Comparison of ENCODE assay signal across 18 mouse cellular contexts in the genomic region with DNA sequence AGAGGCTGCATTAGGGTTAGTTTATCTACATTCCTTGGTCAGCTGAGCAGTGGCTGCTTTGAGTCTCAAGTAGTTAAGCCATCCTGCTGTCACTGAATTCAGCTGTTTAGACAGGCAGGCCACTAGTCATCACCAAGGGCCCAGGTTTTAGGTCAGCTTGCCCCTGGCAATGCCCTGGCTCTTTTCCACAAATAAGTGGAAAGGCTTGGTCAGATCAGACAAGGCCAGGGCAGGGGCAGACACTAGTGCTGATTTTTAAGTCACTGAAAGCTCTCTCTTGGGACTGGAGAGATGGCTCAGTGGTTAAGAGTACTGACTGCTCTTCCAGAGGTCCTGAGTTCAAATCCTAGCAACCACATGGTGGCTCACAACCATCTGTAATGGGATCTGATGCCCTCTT. TPM values are rescaled to one million over a fixed set of nuclear protein-coding genes. Genes with fewer than 3 reads are reported as not detected.
A peak's percentile ranks its signal among the peaks of the same experiment; 100 is the strongest.
DNase-seq lines count a peak whose midpoint lies in the region; ATAC-seq and TF ChIP-seq lines count a peak whose summit lies in the region.
"Had no signal": no experiment of that assay in that cellular context is flagged by ENCODE, and none has a peak within 500 bp of the region (broad histone marks: within the 10 kb centered on the region; RNA-seq: fewer than 3 reads in every experiment).

No protein-coding gene starts in this region.

- H3K27me3 ChIP-seq in liver, postnatal 0 days (ENCODE audit: insufficient read depth, low read length): no peaks in the 10 kb centered on the region
- H3K27me3 ChIP-seq in liver, embryonic 12.5 days (replicated peaks): no peaks in the 10 kb centered on the region
- H3K27me3 ChIP-seq: forebrain, embryonic 13.5 days; hindbrain, embryonic 13.5 days had no signal

- intact Hi-C loops in gastrocnemius, adult 2 months (cut with DNase I): no loop called here

- H3K36me3 ChIP-seq in liver, postnatal 0 days (replicated peaks; ENCODE audit: insufficient read depth, low read length): no peaks in the 10 kb centered on the region
- H3K36me3 ChIP-seq in liver, embryonic 12.5 days: no peaks in the 10 kb centered on the region
- H3K36me3 ChIP-seq: heart, embryonic 10.5 days; hindbrain, embryonic 13.5 days had no signal

- H3K4me1 ChIP-seq in liver, postnatal 0 days (ENCODE audit: insufficient read depth): peaks cover 13% of the 10 kb centered on the region
- H3K4me1 ChIP-seq in liver, embryonic 12.5 days: peaks cover 45% of the 10 kb centered on the region

- DNase-seq in gastrocnemius, adult 2 months: no peak
- DNase-seq in gastrocnemius, postnatal 4 days (ENCODE audit: low spot score in 2 of 2): no peak
- DNase-seq in liver, postnatal 0 days: no peak
- DNase-seq in 3T3-L1 (ENCODE audit: low read depth, low spot score): peak; percentile 39
- DNase-seq in adrenal gland, postnatal 10 days: peak; percentile 24
- no peak for DNase-seq in lung, postnatal 14 days
- DNase-seq: cerebellum, adult 2 months; cerebellum, postnatal 10 days; forebrain, postnatal 0 days; gastrocnemius, postnatal 25 days; heart, adult 18-20 months; kidney, adult 11 months had no signal

- H3K27ac ChIP-seq in gastrocnemius, adult 2 months: peak overlapping the region; percentile 67
- 0 out of 2 replicates have a peak overlapping the region, but pooled peaks have one; percentile 12 for H3K27ac ChIP-seq in liver, postnatal 0 days (ENCODE audit: low read depth)
- H3K27ac ChIP-seq in liver, embryonic 12.5 days: no peak overlapping the region
- H3K27ac ChIP-seq: embryonic facial prominence, embryonic 10.5 days; forebrain, embryonic 13.5 days; heart, embryonic 10.5 days; hindbrain, embryonic 13.5 days; hindbrain, postnatal 0 days had no signal

- no peaks in the 10 kb centered on the region for H3K9me3 ChIP-seq in liver, postnatal 0 days (ENCODE audit: low read length)
- no peaks in the 10 kb centered on the region for H3K9me3 ChIP-seq in liver, embryonic 12.5 days (replicated peaks)
- H3K9me3 ChIP-seq: embryonic facial prominence, embryonic 10.5 days; forebrain, embryonic 13.5 days; heart, embryonic 10.5 days; hindbrain, embryonic 13.5 days had no signal

- no peak for TF ChIP-seq CTCF in gastrocnemius, adult 2 months (IDR thresholded peaks at IDR 0.05)
- no peak for TF ChIP-seq CTCF in liver, postnatal 0 days (IDR thresholded peaks at IDR 0.05; ENCODE audit: low read depth)

- no peak overlapping the region for H3K9ac ChIP-seq in liver, postnatal 0 days (replicated peaks)
- no peak overlapping the region for H3K9ac ChIP-seq in liver, embryonic 12.5 days
- H3K9ac ChIP-seq: forebrain, embryonic 13.5 days; forebrain, postnatal 0 days; hindbrain, embryonic 13.5 days had no signal

- no peak overlapping the region for H3K4me3 ChIP-seq in gastrocnemius, adult 2 months
- no peak overlapping the region for H3K4me3 ChIP-seq in liver, postnatal 0 days (ENCODE audit: low read depth, low read length)
- no peak overlapping the region for H3K4me3 ChIP-seq in liver, embryonic 12.5 days
- H3K4me3 ChIP-seq: embryonic facial prominence, embryonic 10.5 days; forebrain, embryonic 13.5 days; heart, embryonic 10.5 days; hindbrain, embryonic 13.5 days had no signal

- H3K4me2 ChIP-seq in liver, postnatal 0 days (ENCODE audit: low read depth, low read length): no peak overlapping the region
- no peak overlapping the region for H3K4me2 ChIP-seq in liver, embryonic 12.5 days
- H3K4me2 ChIP-seq: forebrain, embryonic 13.5 days; hindbrain, embryonic 13.5 days had no signal

- ATAC-seq in liver, postnatal 0 days: no peak
- ATAC-seq in liver, embryonic 12.5 days: no peak
- ATAC-seq: forebrain, embryonic 13.5 days; forebrain, postnatal 0 days; hindbrain, postnatal 0 days had no signal

- no peak for TF ChIP-seq EP300 in liver, postnatal 0 days (IDR thresholded peaks at IDR 0.05; ENCODE audit: low read depth)

RNA-seq across cellular contexts. Expression of a gene that starts 4.9 kb away (rescaled TPM):
- total RNA-seq in gastrocnemius, adult 2 months (2021): 10 to 100 TPM; 14.5 to 16.1 TPM
- 10 to 100 TPM; 35.2 to 43.6 TPM for total RNA-seq in gastrocnemius, postnatal 4 days (2021)
- 4.7 and 4.8 TPM in 2 replicates for polyA plus RNA-seq in liver, postnatal 0 days (2015; fragmentation: Nextera tagmentation; extraction: Ambion mirVana)
- 10.9 and 11.0 TPM in 2 replicates for polyA plus RNA-seq in liver, embryonic 12.5 days (2016; fragmentation: Nextera tagmentation; extraction: Ambion mirVana)
- total RNA-seq in adrenal gland, postnatal 10 days (2021): 10 to 100 TPM; 50.6 to 61.5 TPM

RNA-seq across cellular contexts. Expression of a gene that starts 59.7 kb away (rescaled TPM):
- total RNA-seq in gastrocnemius, adult 2 months (2021): 10 to 100 TPM in 1 of 2 experiments, 1 to 10 TPM in 1; 8.6 to 10.5 TPM
- 10 to 100 TPM; 15.0 to 16.1 TPM for total RNA-seq in gastrocnemius, postnatal 4 days (2021)
- 8.7 and 10.7 TPM in 2 replicates for polyA plus RNA-seq in liver, postnatal 0 days (2015; fragmentation: Nextera tagmentation; extraction: Ambion mirVana)
- 24.7 and 25.1 TPM in 2 replicates for polyA plus RNA-seq in liver, embryonic 12.5 days (2016; fragmentation: Nextera tagmentation; extraction: Ambion mirVana)
- total RNA-seq in adrenal gland, postnatal 10 days (2021): 10 to 100 TPM; 20.6 to 21.3 TPM

Comparison
In these comparisons a context has a peak if more than half of its experiments do, and no peak if none do; other contexts are left out.
1. DNase-seq: peak in 3T3-L1 (single experiment) and adrenal gland, postnatal 10 days (single experiment); none in gastrocnemius, adult 2 months (single experiment), gastrocnemius, postnatal 4 days (0 of 2), liver, postnatal 0 days (single experiment) and lung, postnatal 14 days (single experiment).